Mouse (Mus musculus): Measurements from ENCODE around the gene Hs3st5. TPM values are rescaled to one million over a fixed set of nuclear protein-coding genes. Genes with fewer than 3 reads are reported as not detected.
A peak's percentile ranks its signal among the peaks of the same experiment; 100 is the strongest.
"Not testable (repeated sequence)": the region's sequence is repeated elsewhere in the genome, so short reads cannot be mapped to it uniquely, and the experiment has no call there.

The Hs3st5 gene
- polyA plus RNA-seq, 1 experiment from 2014 or later: 0.08 TPM

DNA sequence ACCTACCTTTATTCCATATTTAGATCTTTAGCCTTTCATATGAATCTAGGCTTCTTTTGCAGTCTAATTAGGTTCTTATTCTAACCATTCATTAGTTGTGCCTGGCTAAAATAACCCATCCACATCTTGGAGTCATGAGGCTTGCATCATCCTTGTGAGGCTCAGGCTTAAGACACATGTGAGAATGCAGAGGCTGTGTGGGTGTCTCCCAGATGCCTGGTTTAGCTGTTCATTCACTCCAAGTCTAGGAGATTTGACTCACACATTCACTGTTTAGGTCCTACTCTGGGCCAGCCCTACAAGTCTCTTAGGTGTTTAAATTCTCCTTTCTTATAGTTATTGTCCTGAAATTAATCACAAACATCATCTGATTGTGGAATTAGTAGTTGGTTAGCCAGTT lies 17.3 kb downstream of the Hs3st5 start:
- Histone ChIP-seq H3K36me3 (ENCODE audit: insufficient read depth) (no peaks in the 10 kb centered on the region), H3K27ac (ENCODE audit: low read depth) (no peak overlapping the region), H3K4me1 (ENCODE audit: insufficient read depth) (no peaks in the 10 kb centered on the region), H3K4me3 (ENCODE audit: low read depth, low read length) (no peak overlapping the region), H3K27me3 (ENCODE audit: insufficient read depth, low read length) (no peaks in the 10 kb centered on the region), H3K9me3 (ENCODE audit: low read depth, low read length) (no peaks in the 10 kb centered on the region), H3K9ac (no peak overlapping the region), H3K4me2 (no peak overlapping the region)
- no peak for DNase-seq
- no peak for TF ChIP-seq CTCF (IDR thresholded peaks at IDR 0.05; ENCODE audit: low read depth)
- ATAC-seq (ENCODE audit: insufficient read depth): no peak

- ATAC-seq (ENCODE audit: insufficient read depth) (no peak), DNase-seq (no peak)
- Histone ChIP-seq H3K36me3 (ENCODE audit: insufficient read depth) (no peaks in the 10 kb centered on the region), H3K4me3 (ENCODE audit: low read depth, low read length) (no peak overlapping the region), H3K4me1 (ENCODE audit: insufficient read depth) (no peaks in the 10 kb centered on the region), H3K4me2 (no peak overlapping the region), H3K27ac (ENCODE audit: low read depth) (no peak overlapping the region), H3K27me3 (ENCODE audit: insufficient read depth, low read length) (no peaks in the 10 kb centered on the region), H3K9me3 (ENCODE audit: low read depth, low read length) (no peaks in the 10 kb centered on the region), H3K9ac (no peak overlapping the region)
- no peak for TF ChIP-seq CTCF (IDR thresholded peaks at IDR 0.05; ENCODE audit: low read depth)
- 79% methylated on average over 4 of the region's 4 CpGs for WGBS
Observed at GRCm38 (mm10) chr10:36533633-36534335, 27.2 kb downstream of the Hs3st5 start.

GRCm38 (mm10) chr10:36546622-36547021 lies 40.0 kb downstream of the Hs3st5 start:
- Histone ChIP-seq H3K9ac (no peak overlapping the region), H3K4me2 (no peak overlapping the region), H3K36me3 (ENCODE audit: insufficient read depth) (no peaks in the 10 kb centered on the region), H3K27me3 (ENCODE audit: insufficient read depth, low read length) (no peaks in the 10 kb centered on the region), H3K9me3 (ENCODE audit: low read depth, low read length) (no peaks in the 10 kb centered on the region), H3K27ac (ENCODE audit: low read depth) (no peak overlapping the region), H3K4me3 (ENCODE audit: low read depth, low read length) (no peak overlapping the region), H3K4me1 (ENCODE audit: insufficient read depth) (no peaks in the 10 kb centered on the region)
- WGBS: 15% methylated on average over 2 of the region's 2 CpGs
- ATAC-seq (ENCODE audit: insufficient read depth) (no peak), DNase-seq (peak; percentile 79)
- peak; percentile 45 for TF ChIP-seq CTCF (IDR thresholded peaks at IDR 0.05; ENCODE audit: low read depth)

GRCm38 (mm10) chr10:36547713-36548112 lies 41.1 kb downstream of the Hs3st5 start:
- not testable (repeated sequence) for H3K4me2 ChIP-seq; H3K27ac ChIP-seq (ENCODE audit: low read depth); DNase-seq; H3K27me3 ChIP-seq (ENCODE audit: insufficient read depth, low read length); H3K4me1 ChIP-seq (ENCODE audit: insufficient read depth); H3K9ac ChIP-seq; ATAC-seq (ENCODE audit: insufficient read depth); H3K9me3 ChIP-seq (ENCODE audit: low read depth, low read length); H3K4me3 ChIP-seq (ENCODE audit: low read depth, low read length); H3K36me3 ChIP-seq (ENCODE audit: insufficient read depth)
- 73% methylated on average over 1 of the region's 1 CpGs for WGBS

DNA sequence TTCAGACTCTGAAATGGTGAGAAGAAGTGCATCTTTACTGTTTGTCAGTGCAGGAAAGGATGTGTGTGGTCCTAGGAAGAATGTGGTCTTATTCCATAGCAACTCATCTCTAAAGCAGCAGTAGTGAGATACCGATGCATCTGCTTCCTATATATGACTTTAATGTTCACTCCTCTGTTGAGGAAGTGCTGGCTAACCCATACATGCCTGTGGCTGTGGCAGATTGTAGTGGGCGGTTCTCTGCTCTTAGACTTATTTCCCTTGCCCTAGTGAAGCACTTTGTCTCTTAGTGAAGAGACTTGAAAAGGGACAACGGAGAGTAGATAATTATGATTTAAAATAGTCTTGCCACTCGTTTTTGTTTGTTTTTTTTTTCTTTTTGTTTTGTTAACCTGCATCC lies 47.4 kb downstream of the Hs3st5 start:
- no peak overlapping the region for H3K4me2 ChIP-seq
- no peaks in the 10 kb centered on the region for H3K9me3 ChIP-seq (ENCODE audit: low read depth, low read length)
- H3K4me3 ChIP-seq (ENCODE audit: low read depth, low read length): no peak overlapping the region
- H3K4me1 ChIP-seq (ENCODE audit: insufficient read depth): no peaks in the 10 kb centered on the region
- no peaks in the 10 kb centered on the region for H3K36me3 ChIP-seq (ENCODE audit: insufficient read depth)
- WGBS: 58% methylated on average over 4 of the region's 4 CpGs
- ATAC-seq (ENCODE audit: insufficient read depth) (no peak), DNase-seq (no peak)
- no peak overlapping the region for H3K27ac ChIP-seq (ENCODE audit: low read depth)
- H3K9ac ChIP-seq: no peak overlapping the region
- TF ChIP-seq CTCF (IDR thresholded peaks at IDR 0.05; ENCODE audit: low read depth): no peak
- no peaks in the 10 kb centered on the region for H3K27me3 ChIP-seq (ENCODE audit: insufficient read depth, low read length)

DNA sequence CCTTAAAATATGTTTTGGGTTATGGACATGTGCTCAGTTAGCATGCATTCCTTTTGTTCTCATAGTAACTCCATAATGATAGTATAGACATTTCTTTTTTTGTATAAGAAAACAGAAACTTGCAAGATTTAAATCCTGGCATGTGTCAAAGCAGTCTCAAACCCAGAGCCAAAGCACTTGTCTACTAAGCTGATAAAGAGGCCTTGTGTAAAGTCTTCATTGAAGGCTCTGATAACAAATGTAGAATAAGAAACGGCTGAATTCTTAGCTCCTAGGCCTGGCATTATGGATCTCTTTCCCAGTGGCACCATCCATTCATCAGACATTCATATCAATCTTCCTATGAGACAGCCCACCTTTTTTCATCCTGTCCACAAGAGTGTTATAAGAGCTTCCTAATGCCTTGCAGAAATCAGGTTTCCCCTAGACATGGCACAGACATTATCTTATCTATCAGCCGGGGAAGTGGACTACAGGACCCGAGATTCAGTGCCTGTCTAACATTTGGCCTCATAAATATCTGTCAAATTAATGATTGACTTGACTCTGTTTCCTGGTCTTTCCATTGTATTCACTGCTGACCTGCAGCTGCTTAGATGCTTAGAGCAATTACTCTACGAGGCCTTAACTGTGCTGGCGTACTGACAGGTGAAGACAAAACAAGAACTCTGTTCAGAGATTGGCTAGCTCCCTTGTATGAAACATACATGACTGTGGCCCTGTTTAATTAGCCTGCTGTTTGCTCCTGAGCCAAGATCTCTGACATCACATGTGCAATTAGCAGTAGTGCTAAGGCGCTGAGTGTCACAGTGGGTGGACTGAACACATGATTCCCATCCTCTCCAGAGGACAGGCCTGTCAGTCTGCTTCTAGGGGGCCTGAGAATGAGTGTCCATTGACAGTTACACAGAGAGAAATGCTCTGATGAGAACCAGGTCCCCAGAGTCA lies 48.6 kb downstream of the Hs3st5 start:
- H3K4me1 ChIP-seq (ENCODE audit: insufficient read depth): no peaks in the 10 kb centered on the region
- H3K27me3 ChIP-seq (ENCODE audit: insufficient read depth, low read length): no peaks in the 10 kb centered on the region
- no peak overlapping the region for H3K27ac ChIP-seq (ENCODE audit: low read depth)
- no peak overlapping the region for H3K4me2 ChIP-seq
- DNase-seq (no peak), ATAC-seq (ENCODE audit: insufficient read depth) (no peak)
- no peaks in the 10 kb centered on the region for H3K36me3 ChIP-seq (ENCODE audit: insufficient read depth)
- H3K9me3 ChIP-seq (ENCODE audit: low read depth, low read length): no peaks in the 10 kb centered on the region
- WGBS: 35% methylated on average over 6 of the region's 6 CpGs
- no peak overlapping the region for H3K4me3 ChIP-seq (ENCODE audit: low read depth, low read length)
- no peak for TF ChIP-seq CTCF (IDR thresholded peaks at IDR 0.05; ENCODE audit: low read depth)
- no peak overlapping the region for H3K9ac ChIP-seq

- 73% methylated on average over 2 of the region's 2 CpGs for WGBS
- no peak for ATAC-seq (ENCODE audit: insufficient read depth)
Observed at GRCm38 (mm10) chr10:36556128-36556527, 49.5 kb downstream of the Hs3st5 start.

More at GRCm38 (mm10) chr10:36556128-36556527, 49.5 kb downstream of the Hs3st5 start:
- no peak for TF ChIP-seq CTCF (IDR thresholded peaks at IDR 0.05; ENCODE audit: low read depth)
- no peaks in the 10 kb centered on the region for H3K27me3 ChIP-seq (ENCODE audit: insufficient read depth, low read length)
- H3K9me3 ChIP-seq (ENCODE audit: low read depth, low read length): no peaks in the 10 kb centered on the region
- H3K4me1 ChIP-seq (ENCODE audit: insufficient read depth): no peaks in the 10 kb centered on the region
- no peak overlapping the region for H3K27ac ChIP-seq (ENCODE audit: low read depth)
- no peaks in the 10 kb centered on the region for H3K36me3 ChIP-seq (ENCODE audit: insufficient read depth)
- DNase-seq: no peak
- no peak overlapping the region for H3K9ac ChIP-seq
- no peak overlapping the region for H3K4me2 ChIP-seq
- no peak overlapping the region for H3K4me3 ChIP-seq (ENCODE audit: low read depth, low read length)
